Mouse (Mus musculus): Measurements from ENCODE around the gene Enox1. TPM values are rescaled to one million over a fixed set of nuclear protein-coding genes. Genes with fewer than 3 reads are reported as not detected.

Gene Enox1
- polyA plus RNA-seq, 1 experiment from 2014 or later, result 6.2 TPM

DNA sequence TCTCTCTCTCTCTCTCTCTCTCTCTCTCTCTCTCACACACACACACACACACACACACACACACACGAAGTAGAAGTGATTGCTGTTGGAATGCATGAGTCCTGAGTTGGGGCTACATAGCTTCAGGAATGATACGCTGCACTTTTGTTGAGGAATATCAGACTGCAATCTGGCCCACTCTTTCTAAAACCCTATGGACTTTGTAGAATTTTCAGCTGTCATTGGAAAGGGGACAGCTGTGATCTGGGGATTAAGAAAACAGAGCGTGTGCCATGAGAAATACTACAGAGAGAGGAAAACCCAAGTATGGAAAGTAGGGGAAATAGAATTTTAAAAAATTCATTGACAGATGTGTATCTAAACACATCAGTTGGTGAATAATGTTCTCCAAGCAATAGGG is 482.1 kb downstream of the Enox1 start:
- 61% methylated on average over 3 of the region's 3 CpGs for WGBS

DNA sequence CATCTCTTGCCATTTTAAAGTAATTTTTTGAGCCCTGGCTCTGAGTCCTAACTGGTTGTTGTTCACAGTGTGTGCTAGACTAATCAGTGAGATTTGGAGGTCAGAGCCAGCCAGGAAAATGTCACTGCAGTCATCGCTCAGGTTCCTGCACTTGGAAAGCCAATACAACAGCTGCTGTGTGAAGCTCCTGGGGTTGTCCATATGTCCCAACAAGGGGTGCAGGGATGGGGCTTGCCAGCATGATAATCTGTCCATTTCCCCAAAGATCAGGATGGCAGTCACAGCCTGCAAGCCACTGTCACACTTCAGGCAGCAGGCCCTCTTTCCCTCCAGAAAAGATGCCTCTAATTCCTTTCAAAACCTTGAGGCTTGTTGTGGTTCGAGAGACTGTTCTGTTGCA is 483.0 kb downstream of the Enox1 start:
- Histone ChIP-seq H3K9me3 (ENCODE audit: control insufficient read depth, low read length) (no peaks in the 10 kb centered on the region), H3K27me3 (replicated peaks; ENCODE audit: control insufficient read depth, insufficient read depth, low read length) (no peaks in the 10 kb centered on the region), H3K4me2 (ENCODE audit: low read length) (no peak overlapping the region), H3K4me3 (ENCODE audit: low read depth, low read length) (no peak overlapping the region), H3K9ac (ENCODE audit: low read length) (no peak overlapping the region), H3K27ac (ENCODE audit: low read depth) (no peak overlapping the region), H3K4me1 (replicated peaks; ENCODE audit: control insufficient read depth, insufficient read depth, low read length) (peaks cover 3% of the 10 kb centered on the region; the same call in 1 of the 2 replicates), H3K36me3 (ENCODE audit: control insufficient read depth, insufficient read depth, low read length) (no peaks in the 10 kb centered on the region)
- no peak for DNase-seq (ENCODE audit: low spot score)
- ATAC-seq (replicated peaks; ENCODE audit: low FRiP score, low TSS enrichment, low read depth), result no peak
- WGBS, result 82% methylated on average over 2 of the region's 2 CpGs

More for the DNA sequence above, 482.1 kb downstream of the Enox1 start:
- Histone ChIP-seq H3K9ac (ENCODE audit: low read length) (no peak overlapping the region), H3K27ac (ENCODE audit: low read depth) (no peak overlapping the region), H3K4me3 (ENCODE audit: low read depth, low read length) (no peak overlapping the region), H3K27me3 (replicated peaks; ENCODE audit: control insufficient read depth, insufficient read depth, low read length) (no peaks in the 10 kb centered on the region), H3K9me3 (ENCODE audit: control insufficient read depth, low read length) (no peaks in the 10 kb centered on the region), H3K4me2 (ENCODE audit: low read length) (no peak overlapping the region), H3K36me3 (ENCODE audit: control insufficient read depth, insufficient read depth, low read length) (no peaks in the 10 kb centered on the region), H3K4me1 (replicated peaks; ENCODE audit: control insufficient read depth, insufficient read depth, low read length) (peaks cover 7% of the 10 kb centered on the region; the same call in 1 of the 2 replicates)
- ATAC-seq (replicated peaks; ENCODE audit: low FRiP score, low TSS enrichment, low read depth), result no peak
- no peak for DNase-seq (ENCODE audit: low spot score)

DNA sequence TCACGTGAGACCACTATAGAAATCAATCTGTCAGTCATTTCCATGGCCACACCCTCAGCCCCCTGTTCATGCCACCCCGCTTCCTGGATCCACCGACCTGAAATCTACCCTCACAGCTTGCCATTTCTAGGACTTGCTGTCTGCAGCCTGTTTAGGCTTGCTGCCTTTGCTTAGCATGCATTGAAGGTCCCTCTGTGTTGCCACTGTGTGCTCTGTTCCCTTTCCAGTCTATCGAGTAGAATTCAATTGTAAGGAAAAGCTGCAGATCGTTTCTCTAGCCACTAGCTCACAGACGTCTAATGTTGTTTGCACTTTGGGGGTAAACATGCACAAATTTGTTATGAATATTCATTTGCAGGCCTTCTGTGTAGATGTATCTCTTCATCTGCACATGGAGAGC is 485.8 kb downstream of the Enox1 start:
- 82% methylated on average over 6 of the region's 6 CpGs for WGBS
- Histone ChIP-seq H3K9ac (ENCODE audit: low read length) (no peak overlapping the region), H3K4me3 (ENCODE audit: low read depth, low read length) (no peak overlapping the region), H3K9me3 (ENCODE audit: control insufficient read depth, low read length) (no peaks in the 10 kb centered on the region), H3K27me3 (replicated peaks; ENCODE audit: control insufficient read depth, insufficient read depth, low read length) (no peaks in the 10 kb centered on the region), H3K27ac (ENCODE audit: low read depth) (no peak overlapping the region), H3K4me1 (replicated peaks; ENCODE audit: control insufficient read depth, insufficient read depth, low read length) (no peaks in the 10 kb centered on the region), H3K4me2 (ENCODE audit: low read length) (no peak overlapping the region), H3K36me3 (ENCODE audit: control insufficient read depth, insufficient read depth, low read length) (no peaks in the 10 kb centered on the region)
- no peak for DNase-seq (ENCODE audit: low spot score)
- ATAC-seq (replicated peaks; ENCODE audit: low FRiP score, low TSS enrichment, low read depth), result no peak

DNA sequence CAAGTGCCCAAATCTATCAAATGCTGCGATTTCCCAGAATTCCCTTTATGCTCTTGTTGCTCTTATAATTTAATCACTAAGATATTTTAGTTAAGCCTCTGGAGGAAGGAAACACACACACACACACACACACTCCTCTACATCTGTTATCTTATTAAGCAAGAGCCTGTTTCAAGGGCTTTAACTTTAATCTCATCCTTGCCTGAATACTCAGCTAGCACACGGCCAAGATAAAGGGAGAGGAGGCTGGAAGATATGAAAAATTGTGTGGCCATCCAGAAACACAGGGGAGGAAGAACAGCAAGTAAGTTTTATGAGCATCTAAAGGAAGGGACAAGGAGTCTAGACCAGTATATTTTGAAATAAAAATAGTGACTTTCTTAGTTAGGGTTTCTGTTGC is 489.6 kb downstream of the Enox1 start:
- H3K27ac ChIP-seq (ENCODE audit: low read depth), result no peak overlapping the region
- WGBS, result 62% methylated on average over 2 of the region's 2 CpGs

DNA sequence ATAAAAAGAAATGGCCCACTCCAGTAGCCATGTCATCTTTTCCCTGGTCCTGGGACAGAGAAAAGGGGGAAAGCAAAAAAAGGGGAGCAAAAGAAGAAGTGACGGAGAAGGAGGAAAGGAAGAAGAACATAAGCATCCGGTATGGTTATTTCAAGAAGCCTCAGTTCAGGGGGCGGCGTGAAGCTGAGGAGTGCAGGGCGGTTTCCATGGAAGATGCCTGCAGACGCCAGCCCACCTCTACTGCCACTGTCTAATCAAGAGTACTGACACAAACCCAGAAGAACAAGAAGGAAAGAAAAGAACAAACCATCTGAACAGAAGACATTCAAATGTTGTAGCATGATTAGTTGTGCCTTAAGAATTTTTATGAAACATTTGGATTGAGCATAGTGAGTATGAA is 490.5 kb downstream of the Enox1 start:
- DNase-seq (ENCODE audit: low spot score) (no peak), ATAC-seq (replicated peaks; ENCODE audit: low FRiP score, low TSS enrichment, low read depth) (no peak)
- Histone ChIP-seq H3K4me2 (ENCODE audit: low read length) (no peak overlapping the region), H3K9me3 (ENCODE audit: control insufficient read depth, low read length) (no peaks in the 10 kb centered on the region), H3K27ac (ENCODE audit: low read depth) (no peak overlapping the region), H3K4me3 (ENCODE audit: low read depth, low read length) (no peak overlapping the region), H3K9ac (ENCODE audit: low read length) (no peak overlapping the region), H3K36me3 (ENCODE audit: control insufficient read depth, insufficient read depth, low read length) (no peaks in the 10 kb centered on the region), H3K4me1 (replicated peaks; ENCODE audit: control insufficient read depth, insufficient read depth, low read length) (no peaks in the 10 kb centered on the region), H3K27me3 (replicated peaks; ENCODE audit: control insufficient read depth, insufficient read depth, low read length) (no peaks in the 10 kb centered on the region)
- 98% methylated on average over 6 of the region's 6 CpGs for WGBS

More for the DNA sequence above, 489.6 kb downstream of the Enox1 start:
- Histone ChIP-seq H3K27me3 (replicated peaks; ENCODE audit: control insufficient read depth, insufficient read depth, low read length) (no peaks in the 10 kb centered on the region), H3K36me3 (ENCODE audit: control insufficient read depth, insufficient read depth, low read length) (no peaks in the 10 kb centered on the region), H3K4me2 (ENCODE audit: low read length) (no peak overlapping the region), H3K4me1 (replicated peaks; ENCODE audit: control insufficient read depth, insufficient read depth, low read length) (no peaks in the 10 kb centered on the region), H3K4me3 (ENCODE audit: low read depth, low read length) (no peak overlapping the region), H3K9me3 (ENCODE audit: control insufficient read depth, low read length) (no peaks in the 10 kb centered on the region), H3K9ac (ENCODE audit: low read length) (no peak overlapping the region)
- ATAC-seq (replicated peaks; ENCODE audit: low FRiP score, low TSS enrichment, low read depth) (no peak), DNase-seq (ENCODE audit: low spot score) (no peak)

DNA sequence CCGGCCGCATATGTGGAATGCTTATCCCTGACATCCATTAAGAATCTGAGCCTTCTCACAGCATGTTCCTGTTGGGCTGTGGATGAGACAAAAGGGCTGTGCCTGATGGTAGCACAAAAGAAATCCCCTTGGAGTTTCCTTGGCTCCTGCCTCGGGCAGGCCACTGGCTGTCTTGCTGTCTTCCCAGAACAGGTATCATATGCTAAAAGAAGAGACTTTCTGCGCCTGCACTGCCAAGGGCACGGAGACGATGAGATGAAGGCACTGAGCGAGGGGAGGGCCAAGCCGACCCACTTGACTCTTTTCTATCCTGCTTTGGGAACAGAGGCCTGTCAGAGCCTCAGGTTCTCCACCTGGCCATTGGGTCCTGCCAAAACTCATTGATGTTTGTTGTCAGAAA is 491.7 kb downstream of the Enox1 start:
- H3K4me3 ChIP-seq (ENCODE audit: low read depth, low read length), result no peak overlapping the region
- no peaks in the 10 kb centered on the region for H3K9me3 ChIP-seq (ENCODE audit: control insufficient read depth, low read length)
- 90% methylated on average over 8 of the region's 8 CpGs for WGBS
- H3K27me3 ChIP-seq (replicated peaks; ENCODE audit: control insufficient read depth, insufficient read depth, low read length), result no peaks in the 10 kb centered on the region
- H3K36me3 ChIP-seq (ENCODE audit: control insufficient read depth, insufficient read depth, low read length), result no peaks in the 10 kb centered on the region
- no peak overlapping the region for H3K4me2 ChIP-seq (ENCODE audit: low read length)
- DNase-seq (ENCODE audit: low spot score) (no peak), ATAC-seq (replicated peaks; ENCODE audit: low FRiP score, low TSS enrichment, low read depth) (no peak)
- H3K4me1 ChIP-seq (replicated peaks; ENCODE audit: control insufficient read depth, insufficient read depth, low read length), result no peaks in the 10 kb centered on the region
- H3K9ac ChIP-seq (ENCODE audit: low read length), result no peak overlapping the region
- no peak overlapping the region for H3K27ac ChIP-seq (ENCODE audit: low read depth)

DNA sequence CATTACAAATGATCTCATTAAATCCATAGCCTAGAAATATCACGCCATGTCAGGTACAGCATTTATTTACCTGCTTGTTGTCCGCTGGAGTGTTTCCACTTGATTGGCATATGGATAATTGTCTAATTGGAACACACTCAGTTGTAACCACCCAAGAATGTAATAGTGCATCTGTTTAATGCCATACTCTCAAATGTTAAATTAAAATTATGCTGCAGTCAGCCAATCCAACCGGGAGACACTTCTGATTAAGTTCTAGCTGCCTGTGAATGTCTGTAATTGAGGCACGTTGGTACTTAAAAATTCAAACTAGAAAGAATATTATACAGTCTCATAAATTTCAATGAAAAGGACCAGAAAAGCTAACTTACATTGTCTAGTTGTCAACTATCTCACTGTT is 502.2 kb downstream of the Enox1 start:
- Histone ChIP-seq H3K9me3 (ENCODE audit: control insufficient read depth, low read length) (0 out of 2 replicates have a peak, but pooled peaks cover 4% of the 10 kb centered on the region), H3K4me3 (ENCODE audit: low read depth, low read length) (no peak overlapping the region), H3K27ac (ENCODE audit: low read depth) (no peak overlapping the region), H3K4me1 (replicated peaks; ENCODE audit: control insufficient read depth, insufficient read depth, low read length) (peaks cover 7% of the 10 kb centered on the region; the same call in 1 of the 2 replicates), H3K9ac (ENCODE audit: low read length) (no peak overlapping the region), H3K27me3 (replicated peaks; ENCODE audit: control insufficient read depth, insufficient read depth, low read length) (no peaks in the 10 kb centered on the region), H3K4me2 (ENCODE audit: low read length) (no peak overlapping the region), H3K36me3 (ENCODE audit: control insufficient read depth, insufficient read depth, low read length) (no peaks in the 10 kb centered on the region)
- DNase-seq (ENCODE audit: low spot score) (no peak), ATAC-seq (replicated peaks; ENCODE audit: low FRiP score, low TSS enrichment, low read depth) (no peak)
- 86% methylated on average over 4 of the region's 4 CpGs for WGBS

DNA sequence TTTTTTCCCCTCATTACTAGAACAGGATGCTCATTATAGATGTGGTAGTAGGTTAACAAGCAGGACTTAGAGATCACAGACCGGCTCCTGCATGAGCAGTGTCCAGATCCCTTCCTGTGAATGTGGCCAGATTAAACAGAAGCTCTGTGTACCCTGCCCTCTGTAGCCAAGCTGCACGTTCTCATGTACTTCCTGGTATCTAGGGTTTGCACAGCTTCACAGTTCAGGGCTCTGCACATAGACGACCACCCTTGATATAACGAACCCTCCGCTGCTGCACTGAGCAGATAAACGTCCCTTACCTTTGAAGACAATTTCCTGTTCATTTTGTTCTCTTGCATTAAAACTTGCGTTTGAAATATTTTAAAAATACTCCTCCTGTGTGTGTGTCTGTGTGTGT is 505.7 kb downstream of the Enox1 start:
- no peak overlapping the region for H3K27ac ChIP-seq (ENCODE audit: low read depth)
- H3K36me3 ChIP-seq (ENCODE audit: control insufficient read depth, insufficient read depth, low read length), result no peaks in the 10 kb centered on the region
- H3K4me1 ChIP-seq (replicated peaks; ENCODE audit: control insufficient read depth, insufficient read depth, low read length), result peaks cover 7% of the 10 kb centered on the region; the same call in 1 of the 2 replicates
- H3K9ac ChIP-seq (ENCODE audit: low read length), result no peak overlapping the region
- no peak overlapping the region for H3K4me3 ChIP-seq (ENCODE audit: low read depth, low read length)
- WGBS, result 44% methylated on average over 7 of the region's 7 CpGs
- no peaks in the 10 kb centered on the region for H3K27me3 ChIP-seq (replicated peaks; ENCODE audit: control insufficient read depth, insufficient read depth, low read length)
- no peak overlapping the region for H3K4me2 ChIP-seq (ENCODE audit: low read length)
- DNase-seq (ENCODE audit: low spot score) (no peak), ATAC-seq (replicated peaks; ENCODE audit: low FRiP score, low TSS enrichment, low read depth) (no peak)
- no peaks in the 10 kb centered on the region for H3K9me3 ChIP-seq (ENCODE audit: control insufficient read depth, low read length)

DNA sequence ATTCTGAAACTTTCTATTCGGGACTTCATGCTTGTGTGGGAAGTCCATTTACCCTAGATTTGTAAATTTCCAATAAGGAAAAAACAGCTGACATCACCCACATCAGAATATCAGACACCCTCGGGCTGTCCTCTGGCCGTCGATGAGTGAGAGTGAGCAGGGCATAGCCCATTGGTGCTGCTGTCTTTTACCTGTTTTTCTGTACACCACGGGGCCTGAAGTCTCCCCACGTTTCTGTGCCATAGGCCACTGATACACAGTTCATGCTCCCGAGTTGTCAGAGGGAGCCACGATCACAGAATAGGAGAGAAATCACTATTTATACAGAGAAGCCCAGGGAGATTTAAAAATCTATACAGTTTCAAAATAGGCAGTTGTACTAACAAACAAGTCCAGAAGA is 506.4 kb downstream of the Enox1 start:
- H3K27me3 ChIP-seq (replicated peaks; ENCODE audit: control insufficient read depth, insufficient read depth, low read length), result no peaks in the 10 kb centered on the region
- 68% methylated on average over 8 of the region's 8 CpGs for WGBS
- no peak overlapping the region for H3K4me2 ChIP-seq (ENCODE audit: low read length)
- H3K4me3 ChIP-seq (ENCODE audit: low read depth, low read length), result no peak overlapping the region
- H3K27ac ChIP-seq (ENCODE audit: low read depth), result no peak overlapping the region
- DNase-seq (ENCODE audit: low spot score) (no peak), ATAC-seq (replicated peaks; ENCODE audit: low FRiP score, low TSS enrichment, low read depth) (no peak)
- H3K9me3 ChIP-seq (ENCODE audit: control insufficient read depth, low read length), result no peaks in the 10 kb centered on the region
- no peaks in the 10 kb centered on the region for H3K36me3 ChIP-seq (ENCODE audit: control insufficient read depth, insufficient read depth, low read length)
- peaks cover 7% of the 10 kb centered on the region; the same call in 1 of the 2 replicates for H3K4me1 ChIP-seq (replicated peaks; ENCODE audit: control insufficient read depth, insufficient read depth, low read length)
- no peak overlapping the region for H3K9ac ChIP-seq (ENCODE audit: low read length)

Data from intestine, embryonic 14.5 days (tissue).